Mouse (Mus musculus) cerebellum, adult 2 months (tissue): Measurements from ENCODE around the gene Fam107a.

Experiments used
- CTCF ChIP-seq: fragments of 200-500 bp; IDR thresholded peaks from 2 replicates; pipeline ENCODE4 v1.5.1; 2011; ENCODE audit warnings: low read depth, mild to moderate bottlenecking, control low read depth, low read length, moderate library complexity, borderline replicate concordance; ENCODE audit not compliant: insufficient read depth
- POLR2A ChIP-seq: fragments of 200-500 bp; IDR thresholded peaks from 2 replicates; pipeline ENCODE4 v1.6.1; 2011; ENCODE audit warnings: low read length, control low read depth, borderline replicate concordance; ENCODE audit not compliant: insufficient read depth

- no peak for TF ChIP-seq POLR2A
- TF ChIP-seq CTCF: no peak
These were observed 48.0 kb upstream of the Fam107a start for GRCm38 (mm10) chr14:8365833-8366232.
